33 mouse cellular contexts compared by ENCODE assay signal in genomic region chr2:32828979-32829676, GRCm38 (mm10). TPM values are rescaled to one million over a fixed set of nuclear protein-coding genes. Genes with fewer than 3 reads are reported as not detected.
A peak's percentile ranks its signal among the peaks of the same experiment; 100 is the strongest.
DNase-seq lines count a peak whose midpoint lies in the region; ATAC-seq and TF ChIP-seq lines count a peak whose summit lies in the region.
"Had no signal": no experiment of that assay in that cellular context is flagged by ENCODE, and none has a peak within 500 bp of the region (broad histone marks: within the 10 kb centered on the region; RNA-seq: fewer than 3 reads in every experiment).

No protein-coding gene starts in this region.

- no peak for TF ChIP-seq EP300 in heart, postnatal 0 days (IDR thresholded peaks at IDR 0.05; ENCODE audit: low read depth)

- no peak overlapping the region for H3K4me3 ChIP-seq in gastrocnemius, adult 2 months
- no peak overlapping the region for H3K4me3 ChIP-seq in heart, postnatal 0 days (ENCODE audit: low read depth, low read length)
- H3K4me3 ChIP-seq: heart, embryonic 10.5 days; hindbrain, embryonic 10.5 days; hindbrain, embryonic 15.5 days; limb, embryonic 10.5 days; limb, embryonic 15.5 days; liver, embryonic 15.5 days; neural tube, embryonic 13.5 days had no signal

- H3K9me3 ChIP-seq in heart, postnatal 0 days (replicated peaks; ENCODE audit: control insufficient read depth, low read length): no peaks in the 10 kb centered on the region
- H3K9me3 ChIP-seq: heart, embryonic 10.5 days; hindbrain, embryonic 10.5 days; hindbrain, embryonic 15.5 days; limb, embryonic 10.5 days; limb, embryonic 15.5 days; liver, embryonic 15.5 days; neural tube, embryonic 13.5 days had no signal

- ATAC-seq in heart, postnatal 0 days (ENCODE audit: insufficient read depth, low read depth): no peak
- ATAC-seq: forebrain, embryonic 14.5 days; inflammation-experienced regulatory T-cells, adult 6 months; Patski had no signal

- peaks cover 19% of the 10 kb centered on the region for H3K4me1 ChIP-seq in heart, postnatal 0 days (ENCODE audit: control insufficient read depth, insufficient read depth)

- 43% methylated on average over 11 of the region's 11 CpGs for WGBS in heart, postnatal 0 days

- no peak overlapping the region for H3K9ac ChIP-seq in heart, postnatal 0 days (replicated peaks; ENCODE audit: low read depth, low read length)
- H3K9ac ChIP-seq: hindbrain, embryonic 15.5 days; limb, embryonic 15.5 days; liver, embryonic 15.5 days; lung, embryonic 14.5 days; neural tube, embryonic 13.5 days had no signal

- peak overlapping the region; percentile 23; the same call in 1 of the 2 replicates for H3K4me2 ChIP-seq in heart, postnatal 0 days (ENCODE audit: low read depth, low read length)
- H3K4me2 ChIP-seq: hindbrain, embryonic 15.5 days; limb, embryonic 15.5 days; liver, embryonic 15.5 days; lung, embryonic 14.5 days; midbrain, embryonic 11.5 days; neural tube, embryonic 13.5 days had no signal

- peak; percentile 8 for DNase-seq in gastrocnemius, adult 2 months
- no peak for DNase-seq in gastrocnemius, postnatal 14 days
- no peak for DNase-seq in heart, postnatal 0 days (ENCODE audit: low spot score)
- DNase-seq in heart, adult 18-20 months: no peak
- DNase-seq in retina, adult 2 months (ENCODE audit: low read depth, low spot score): peak; percentile 92
- no peak for DNase-seq in retina, embryonic 14.5 days (ENCODE audit: low spot score)
- peak; percentile 59 for DNase-seq in retina, postnatal 7 days (ENCODE audit: low read depth, low spot score)
- no peak for DNase-seq in urinary bladder, postnatal 4 days (ENCODE audit: low spot score in 2 of 2)
- DNase-seq: adrenal gland, postnatal 10 days; cerebellum, adult 8-10 months; gastrocnemius, postnatal 10 days; kidney, adult 11 months; kidney, postnatal 14 days; lung, embryonic 14.5 days; lung, postnatal 14 days; right cerebral cortex, postnatal 4 days; thymus, adult 2 months; thymus, postnatal 36 days had no signal

- intact Hi-C loops in gastrocnemius, adult 2 months (cut with DNase I): no loop called here
- intact Hi-C loops in gastrocnemius, postnatal 14 days (cut with DNase I; ENCODE audit: low total_unique reads): no loop called here

- no peaks in the 10 kb centered on the region for H3K27me3 ChIP-seq in heart, postnatal 0 days (ENCODE audit: control insufficient read depth, insufficient read depth, low read length)
- H3K27me3 ChIP-seq: hindbrain, embryonic 15.5 days; limb, embryonic 15.5 days; liver, embryonic 15.5 days; neural tube, embryonic 13.5 days; Patski had no signal

- H3K36me3 ChIP-seq in heart, postnatal 0 days (replicated peaks; ENCODE audit: control insufficient read depth, insufficient read depth, low read length): no peaks in the 10 kb centered on the region
- H3K36me3 ChIP-seq: heart, embryonic 10.5 days; hindbrain, embryonic 10.5 days; hindbrain, embryonic 15.5 days; limb, embryonic 10.5 days; limb, embryonic 15.5 days; liver, embryonic 15.5 days; neural tube, embryonic 13.5 days had no signal

- TF ChIP-seq CTCF in gastrocnemius, adult 2 months (IDR thresholded peaks at IDR 0.05): no peak
- no peak for TF ChIP-seq CTCF in heart, postnatal 0 days (IDR thresholded peaks at IDR 0.05; ENCODE audit: low read depth)

- no peak overlapping the region for H3K27ac ChIP-seq in gastrocnemius, adult 2 months
- peak overlapping the region; percentile 28 for H3K27ac ChIP-seq in heart, postnatal 0 days (ENCODE audit: low read depth)
- H3K27ac ChIP-seq: hindbrain, embryonic 10.5 days; hindbrain, embryonic 15.5 days; limb, embryonic 10.5 days; limb, embryonic 15.5 days; liver, embryonic 15.5 days; neural tube, embryonic 13.5 days had no signal

RNA-seq across cellular contexts. Expression of gene Stxbp1, which starts 17.9 kb away (rescaled TPM):
- 1 to 10 TPM; 2.0 to 3.9 TPM for total RNA-seq in gastrocnemius, adult 2 months (2021)
- 10 to 100 TPM in 1 of 2 experiments, 1 to 10 TPM in 1; 7.2 to 10.6 TPM for total RNA-seq in gastrocnemius, postnatal 14 days (2021)
- total RNA-seq in heart, postnatal 0 days (2014; rRNA removed; ENCODE audit: low replicate concordance): 12.6 and 46.0 TPM in 2 replicates
- 20.9 and 23.5 TPM in 2 replicates for polyA plus RNA-seq in heart, postnatal 0 days (2015; fragmentation: Nextera tagmentation; extraction: Ambion mirVana)
- 10 to 100 TPM; 12.2 to 13.0 TPM for total RNA-seq in heart, adult 18-20 months (2021)

RNA-seq across cellular contexts. Expression of gene Cfap157, which starts 44.9 kb away (rescaled TPM):
- total RNA-seq in gastrocnemius, adult 2 months (2021): not detected
- total RNA-seq in gastrocnemius, postnatal 14 days (2021): under 1 TPM in 1 of 2 experiments, not detected in 1; 0.35 TPM
- total RNA-seq in heart, postnatal 0 days (2014; rRNA removed; ENCODE audit: low replicate concordance): not detected in 2 replicates
- polyA plus RNA-seq in heart, postnatal 0 days (2015; fragmentation: Nextera tagmentation; extraction: Ambion mirVana): 0.22 and 0.56 TPM in 2 replicates
- total RNA-seq in heart, adult 18-20 months (2021): not detected
- total RNA-seq: adrenal gland, postnatal 10 days; gastrocnemius, postnatal 10 days; granulocyte monocyte progenitor cell, adult 5-6 weeks had no signal
- polyA plus RNA-seq: embryonic facial prominence, embryonic 11.5 days; liver, embryonic 15.5 days; spleen, adult 2 months had no signal

RNA-seq across cellular contexts. Expression of gene Fam129b, which starts 46.8 kb away (rescaled TPM):
- 1 to 10 TPM; 4.8 to 7.2 TPM for total RNA-seq in gastrocnemius, adult 2 months (2021)
- 10 to 100 TPM; 12.1 to 15.8 TPM for total RNA-seq in gastrocnemius, postnatal 14 days (2021)
- 59.6 and 60.1 TPM in 2 replicates for total RNA-seq in heart, postnatal 0 days (2014; rRNA removed; ENCODE audit: low replicate concordance)
- 25.2 and 25.3 TPM in 2 replicates for polyA plus RNA-seq in heart, postnatal 0 days (2015; fragmentation: Nextera tagmentation; extraction: Ambion mirVana)
- total RNA-seq in heart, adult 18-20 months (2021): 10 to 100 TPM; 20.4 to 25.0 TPM

RNA-seq across cellular contexts. Expression of gene Ptrh1, which starts 53.5 kb away (rescaled TPM):
- total RNA-seq in gastrocnemius, adult 2 months (2021): 1 to 10 TPM; 1.3 to 2.5 TPM
- total RNA-seq in gastrocnemius, postnatal 14 days (2021): 1 to 10 TPM; 2.4 to 3.0 TPM
- 4.8 and 5.3 TPM in 2 replicates for total RNA-seq in heart, postnatal 0 days (2014; rRNA removed; ENCODE audit: low replicate concordance)
- polyA plus RNA-seq in heart, postnatal 0 days (2015; fragmentation: Nextera tagmentation; extraction: Ambion mirVana): 2.6 and 2.9 TPM in 2 replicates
- 1 to 10 TPM; 5.1 to 5.5 TPM for total RNA-seq in heart, adult 18-20 months (2021)

RNA-seq across cellular contexts. Expression of gene Ttc16, which starts 53.7 kb away (rescaled TPM):
- not detected for total RNA-seq in gastrocnemius, adult 2 months (2021)
- not detected for total RNA-seq in gastrocnemius, postnatal 14 days (2021)
- 1.9 TPM in 1 of 2 replicates, not detected in the other for total RNA-seq in heart, postnatal 0 days (2014; rRNA removed; ENCODE audit: low replicate concordance)
- 0.08 and 0.21 TPM in 2 replicates for polyA plus RNA-seq in heart, postnatal 0 days (2015; fragmentation: Nextera tagmentation; extraction: Ambion mirVana)
- under 1 TPM in 1 of 2 experiments, not detected in 1; 0.13 TPM for total RNA-seq in heart, adult 18-20 months (2021)
- polyA plus RNA-seq: embryonic facial prominence, embryonic 11.5 days; kidney, embryonic 14.5 days; liver, embryonic 15.5 days had no signal

Comparison
In these comparisons a context has a peak if more than half of its experiments do, and no peak if none do; other contexts are left out.
1. DNase-seq: peak in gastrocnemius, adult 2 months (single experiment), retina, adult 2 months (single experiment) and retina, postnatal 7 days (single experiment); none in gastrocnemius, postnatal 14 days (single experiment), heart, postnatal 0 days (single experiment), heart, adult 18-20 months (0 of 2), retina, embryonic 14.5 days (single experiment) and urinary bladder, postnatal 4 days (0 of 2).